In genomic region chr7:45374620-45375019, GRCm38 (mm10) we compare ENCODE assay signal across 28 mouse cellular contexts. TPM values are rescaled to one million over a fixed set of nuclear protein-coding genes. Genes with fewer than 3 reads are reported as not detected.
"Had no signal": no experiment of that assay in that cellular context is flagged by ENCODE, and none has a peak within 500 bp of the region (broad histone marks: within the 10 kb centered on the region; RNA-seq: fewer than 3 reads in every experiment).

No protein-coding gene starts in this region.

- DNase-seq: kidney, postnatal 25 days; layer of hippocampus, adult 9-11 months; liver, embryonic 13.5 days; lung, adult 2 months; lung, postnatal 14 days; retina, postnatal 1 day; thymus, adult 18-20 months; thymus, postnatal 36 days had no signal

- H3K4me3 ChIP-seq: layer of hippocampus, adult 2 months; left cerebral cortex, adult 2 months; liver, embryonic 13.5 days; midbrain, embryonic 13.5 days; myocyte; neural tube, embryonic 13.5 days had no signal

- H3K9ac ChIP-seq: liver, embryonic 13.5 days; midbrain, embryonic 13.5 days; neural tube, embryonic 13.5 days had no signal

- H3K27ac ChIP-seq: kidney, postnatal 0 days; layer of hippocampus, adult 2 months; left cerebral cortex, adult 2 months; liver, embryonic 13.5 days; macrophage; midbrain, embryonic 13.5 days; neural tube, embryonic 13.5 days had no signal

- H3K4me2 ChIP-seq: liver, embryonic 13.5 days; midbrain, embryonic 13.5 days; neural tube, embryonic 13.5 days had no signal

- ATAC-seq: midbrain, embryonic 13.5 days; midbrain, embryonic 16.5 days had no signal

- H3K9me3 ChIP-seq: liver, embryonic 13.5 days; midbrain, embryonic 13.5 days; neural tube, embryonic 13.5 days had no signal

RNA-seq across cellular contexts. Expression of gene Lin7b, which starts 4.2 kb away (rescaled TPM):
- total RNA-seq: liver, adult 2 months; megakaryocyte, adult 5-6 weeks; monocyte, adult 5-6 weeks had no signal
- polyA plus RNA-seq: liver, adult 2 months; liver, embryonic 13.5 days; liver, embryonic 16.5 days; macrophage had no signal

RNA-seq across cellular contexts. Expression of gene Ppfia3, which starts 7.8 kb away (rescaled TPM):
- total RNA-seq: liver, adult 2 months; megakaryocyte, adult 5-6 weeks; neutrophil, adult 5-6 weeks had no signal
- polyA plus RNA-seq: liver, adult 2 months; macrophage had no signal

RNA-seq across cellular contexts. Expression of gene Kcna7, which starts 30.8 kb away (rescaled TPM):
- total RNA-seq: layer of hippocampus, adult 2 months; layer of hippocampus, postnatal 25 days; left cerebral cortex, adult 2 months; left cerebral cortex, postnatal 10 days; left cerebral cortex, postnatal 36 days; megakaryocyte, adult 5-6 weeks; monocyte, adult 5-6 weeks; neutrophil, adult 5-6 weeks had no signal
- polyA plus RNA-seq: kidney, embryonic 14.5 days; limb, embryonic 11.5 days; liver, adult 2 months; liver, embryonic 13.5 days; liver, embryonic 16.5 days; lung, embryonic 16.5 days; macrophage; midbrain, embryonic 13.5 days; midbrain, embryonic 16.5 days; neural tube, embryonic 13.5 days; small intestine, adult 2 months had no signal

RNA-seq across cellular contexts. Expression of gene Ntf5, which starts 38.9 kb away (rescaled TPM):
- total RNA-seq: layer of hippocampus, adult 2 months; left cerebral cortex, adult 2 months; left cerebral cortex, postnatal 10 days; left cerebral cortex, postnatal 36 days; liver, adult 2 months; megakaryocyte, adult 5-6 weeks; monocyte, adult 5-6 weeks; neutrophil, adult 5-6 weeks had no signal
- polyA plus RNA-seq: liver, adult 2 months; macrophage; midbrain, embryonic 13.5 days; midbrain, embryonic 16.5 days; neural tube, embryonic 13.5 days had no signal
